Mouse (Mus musculus): ENCODE results near the gene Zfand2a. TPM values are rescaled to one million over a fixed set of nuclear protein-coding genes. Genes with fewer than 3 reads are reported as not detected.

Zfand2a gene
- polyA plus RNA-seq, 1 experiment from 2014 or later: 1.8 TPM

DNA sequence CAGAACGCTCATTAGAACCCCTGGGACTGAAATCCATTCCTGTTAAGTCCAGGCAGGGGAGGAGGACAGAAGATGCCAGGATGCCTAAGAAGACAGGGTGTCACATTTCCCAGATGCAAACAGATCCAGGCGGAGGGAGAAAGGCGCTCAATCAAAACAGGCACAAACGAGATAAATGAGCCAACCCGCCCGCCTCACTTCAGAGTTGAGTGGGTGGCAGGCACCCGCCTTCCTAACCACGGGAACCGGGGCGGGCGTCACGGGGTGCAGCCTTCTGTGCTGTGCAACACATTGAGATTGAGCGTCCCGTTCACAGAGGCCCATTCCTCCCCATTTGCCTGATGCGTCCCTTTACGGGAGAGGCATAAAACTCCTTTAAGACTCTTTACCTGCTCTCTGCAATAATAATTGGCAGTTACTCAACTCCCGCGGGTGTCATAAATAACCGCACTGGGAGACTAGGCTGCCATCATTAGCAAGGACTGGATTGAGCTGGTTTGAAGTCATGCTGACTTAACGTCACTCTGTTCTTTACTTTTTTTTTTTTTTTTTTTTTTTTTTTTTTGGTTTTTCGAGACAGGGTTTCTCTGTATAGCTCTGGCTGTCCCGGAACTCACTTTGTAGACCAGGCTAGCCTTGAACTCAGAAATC lies 10.8 kb upstream of the Zfand2a start:
- Histone ChIP-seq H3K4me1 (ENCODE audit: insufficient read depth) (no peaks in the 10 kb centered on the region), H3K4me2 (ENCODE audit: low read depth, low read length) (no peak overlapping the region), H3K27ac (ENCODE audit: low read depth) (no peak overlapping the region), H3K4me3 (ENCODE audit: low read depth, low read length) (no peak overlapping the region), H3K9ac (replicated peaks) (no peak overlapping the region), H3K36me3 (replicated peaks; ENCODE audit: insufficient read depth, low read length) (no peaks in the 10 kb centered on the region), H3K9me3 (ENCODE audit: low read length) (no peaks in the 10 kb centered on the region), H3K27me3 (ENCODE audit: insufficient read depth, low read length) (peaks cover 12% of the 10 kb centered on the region; the same call in 1 of the 2 replicates)
- no peak for DNase-seq
- no peak for ATAC-seq
- no peak for TF ChIP-seq CTCF (IDR thresholded peaks at IDR 0.05; ENCODE audit: low read depth)
- TF ChIP-seq EP300 (IDR thresholded peaks at IDR 0.05; ENCODE audit: low read depth): no peak
- 42% methylated on average over 22 of the region's 22 CpGs for WGBS (ENCODE audit: insufficient replicate concordance)

DNA sequence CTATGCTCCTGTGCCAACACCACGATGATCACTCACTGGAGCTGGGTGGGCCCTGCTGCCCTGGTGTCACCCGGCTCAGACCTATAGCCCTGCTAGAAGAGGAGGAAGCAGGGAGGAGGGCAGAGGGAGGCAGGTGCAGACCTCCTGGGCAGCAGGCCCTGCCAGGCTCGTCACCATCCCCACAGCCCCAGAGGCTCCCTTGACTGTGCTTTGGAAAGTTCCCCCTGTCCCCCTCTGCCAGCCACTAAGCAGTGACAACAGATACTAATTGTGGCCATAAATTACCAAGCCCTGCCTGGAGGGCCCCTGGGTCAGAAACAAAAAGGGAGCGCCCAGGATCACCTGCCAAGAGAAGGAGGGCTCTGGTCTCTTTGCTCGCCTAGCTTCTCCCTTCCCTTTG lies 9.3 kb upstream of the Zfand2a start:
- Histone ChIP-seq H3K9ac (replicated peaks) (no peak overlapping the region), H3K4me2 (ENCODE audit: low read depth, low read length) (no peak overlapping the region), H3K36me3 (replicated peaks; ENCODE audit: insufficient read depth, low read length) (no peaks in the 10 kb centered on the region), H3K4me1 (ENCODE audit: insufficient read depth) (no peaks in the 10 kb centered on the region), H3K27me3 (ENCODE audit: insufficient read depth, low read length) (peaks cover 12% of the 10 kb centered on the region; the same call in 1 of the 2 replicates), H3K27ac (ENCODE audit: low read depth) (no peak overlapping the region), H3K4me3 (ENCODE audit: low read depth, low read length) (no peak overlapping the region), H3K9me3 (ENCODE audit: low read length) (no peaks in the 10 kb centered on the region)
- TF ChIP-seq CTCF (IDR thresholded peaks at IDR 0.05; ENCODE audit: low read depth) (no peak), EP300 (IDR thresholded peaks at IDR 0.05; ENCODE audit: low read depth) (no peak)
- no peak for DNase-seq
- ATAC-seq: no peak
- 60% methylated on average over 5 of the region's 5 CpGs for WGBS (ENCODE audit: insufficient replicate concordance)

DNA sequence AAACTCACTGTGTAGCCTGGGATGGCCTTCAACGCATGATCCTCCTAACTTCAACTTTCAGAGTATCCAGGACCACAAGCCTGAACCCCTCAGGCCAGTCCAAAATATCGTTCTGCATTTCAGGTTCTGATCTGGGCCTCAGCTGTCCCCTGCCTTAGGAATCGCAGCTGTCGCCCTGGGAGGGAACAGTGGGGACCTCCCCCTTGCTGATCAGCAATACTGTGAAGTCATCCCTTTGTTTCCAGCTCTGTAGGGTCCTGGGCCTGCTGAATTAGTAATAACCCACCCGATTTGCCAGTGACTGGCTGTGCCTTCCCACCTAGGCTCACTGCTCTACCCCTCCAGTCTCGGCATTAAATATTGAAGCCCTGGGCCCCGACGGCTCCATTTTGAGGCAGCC lies 7.0 kb upstream of the Zfand2a start:
- H3K4me1 ChIP-seq (ENCODE audit: insufficient read depth): no peaks in the 10 kb centered on the region
- ATAC-seq (no peak), DNase-seq (no peak)
- TF ChIP-seq EP300 (IDR thresholded peaks at IDR 0.05; ENCODE audit: low read depth) (no peak), CTCF (IDR thresholded peaks at IDR 0.05; ENCODE audit: low read depth) (no peak)
- H3K27ac ChIP-seq (ENCODE audit: low read depth): no peak overlapping the region
- no peaks in the 10 kb centered on the region for H3K9me3 ChIP-seq (ENCODE audit: low read length)
- no peaks in the 10 kb centered on the region for H3K36me3 ChIP-seq (replicated peaks; ENCODE audit: insufficient read depth, low read length)
- 58% methylated on average over 8 of the region's 8 CpGs for WGBS (ENCODE audit: insufficient replicate concordance)
- H3K4me3 ChIP-seq (ENCODE audit: low read depth, low read length): no peak overlapping the region
- no peak overlapping the region for H3K4me2 ChIP-seq (ENCODE audit: low read depth, low read length)
- peaks cover 8% of the 10 kb centered on the region; the same call in 1 of the 2 replicates for H3K27me3 ChIP-seq (ENCODE audit: insufficient read depth, low read length)
- H3K9ac ChIP-seq (replicated peaks): no peak overlapping the region

DNA sequence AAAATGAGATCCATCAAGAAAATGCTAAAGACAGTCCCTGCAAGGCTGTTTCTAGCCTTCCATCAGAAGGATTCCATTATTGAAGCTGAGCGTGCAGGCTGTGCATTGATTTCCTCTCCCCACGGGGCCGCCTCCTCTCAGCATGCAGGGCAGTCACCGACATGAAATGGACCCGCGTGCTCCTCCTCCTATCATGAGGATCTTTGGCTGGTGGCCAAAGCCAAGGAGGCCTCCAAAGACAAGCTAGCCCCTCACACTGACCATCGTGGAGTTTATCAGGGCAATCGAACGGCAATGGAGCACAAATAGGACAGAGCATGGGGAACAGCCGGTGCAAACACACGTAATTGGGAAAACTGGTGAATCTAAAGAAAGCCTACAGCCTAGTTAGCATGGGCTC lies 5.8 kb upstream of the Zfand2a start:
- Histone ChIP-seq H3K27ac (ENCODE audit: low read depth) (no peak overlapping the region), H3K9me3 (ENCODE audit: low read length) (no peaks in the 10 kb centered on the region), H3K9ac (replicated peaks) (no peak overlapping the region), H3K27me3 (ENCODE audit: insufficient read depth, low read length) (peaks cover 6% of the 10 kb centered on the region; the same call in 1 of the 2 replicates), H3K4me3 (ENCODE audit: low read depth, low read length) (no peak overlapping the region), H3K4me2 (ENCODE audit: low read depth, low read length) (no peak overlapping the region), H3K36me3 (replicated peaks; ENCODE audit: insufficient read depth, low read length) (no peaks in the 10 kb centered on the region), H3K4me1 (ENCODE audit: insufficient read depth) (no peaks in the 10 kb centered on the region)
- WGBS (ENCODE audit: insufficient replicate concordance): 82% methylated on average over 11 of the region's 11 CpGs
- no peak for ATAC-seq
- no peak for DNase-seq
- TF ChIP-seq CTCF (IDR thresholded peaks at IDR 0.05; ENCODE audit: low read depth) (no peak), EP300 (IDR thresholded peaks at IDR 0.05; ENCODE audit: low read depth) (no peak)

DNA sequence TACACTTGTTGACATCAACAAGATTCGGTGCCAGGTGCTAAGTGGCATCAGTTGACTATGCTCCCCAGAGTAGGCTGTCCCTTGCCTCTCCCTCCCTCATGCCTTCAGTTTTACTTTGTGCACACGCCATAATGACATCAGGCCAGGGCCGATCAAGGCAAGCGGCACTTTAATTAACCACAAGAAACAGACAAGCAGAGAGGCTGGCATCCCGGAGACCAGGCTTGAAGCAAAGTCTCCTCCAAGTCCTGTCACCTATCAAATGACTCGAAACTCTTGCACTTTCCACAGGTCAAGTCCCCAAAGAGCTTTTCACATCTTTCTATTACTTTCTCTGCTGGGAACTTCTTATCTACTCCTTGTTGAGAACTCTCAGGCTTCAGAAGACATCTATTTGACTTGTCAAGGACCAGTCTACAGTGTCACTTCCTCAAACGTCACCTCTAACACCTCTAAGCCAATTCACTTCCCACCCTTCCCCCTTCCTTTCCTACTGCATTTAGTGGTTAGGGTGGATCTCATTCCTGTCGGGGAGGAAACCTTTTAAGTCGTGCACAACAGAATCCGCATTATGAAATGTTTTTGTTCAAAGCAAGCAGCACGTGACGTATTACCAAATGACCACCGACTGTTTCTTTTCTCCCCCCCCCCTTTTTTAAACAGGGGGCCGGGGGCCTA lies 1.0 kb downstream of the Zfand2a start:
- H3K27me3 ChIP-seq (ENCODE audit: insufficient read depth, low read length): no peaks in the 10 kb centered on the region
- H3K4me2 ChIP-seq (ENCODE audit: low read depth, low read length): peak overlapping the region; percentile 76
- peaks cover 27% of the 10 kb centered on the region for H3K36me3 ChIP-seq (replicated peaks; ENCODE audit: insufficient read depth, low read length)
- ATAC-seq (no peak), DNase-seq (no peak)
- no peak for TF ChIP-seq CTCF (IDR thresholded peaks at IDR 0.05; ENCODE audit: low read depth)
- no peak for TF ChIP-seq EP300 (IDR thresholded peaks at IDR 0.05; ENCODE audit: low read depth)
- H3K4me1 ChIP-seq (ENCODE audit: insufficient read depth): peaks cover 12% of the 10 kb centered on the region
- H3K9ac ChIP-seq (replicated peaks): peak overlapping the region; percentile 90
- no peaks in the 10 kb centered on the region for H3K9me3 ChIP-seq (ENCODE audit: low read length)
- WGBS (ENCODE audit: insufficient replicate concordance): 45% methylated on average over 14 of the region's 14 CpGs
- H3K27ac ChIP-seq (ENCODE audit: low read depth): peak overlapping the region; percentile 89; the same call in 1 of the 2 replicates
- H3K4me3 ChIP-seq (ENCODE audit: low read depth, low read length): peak overlapping the region; percentile 97

DNA sequence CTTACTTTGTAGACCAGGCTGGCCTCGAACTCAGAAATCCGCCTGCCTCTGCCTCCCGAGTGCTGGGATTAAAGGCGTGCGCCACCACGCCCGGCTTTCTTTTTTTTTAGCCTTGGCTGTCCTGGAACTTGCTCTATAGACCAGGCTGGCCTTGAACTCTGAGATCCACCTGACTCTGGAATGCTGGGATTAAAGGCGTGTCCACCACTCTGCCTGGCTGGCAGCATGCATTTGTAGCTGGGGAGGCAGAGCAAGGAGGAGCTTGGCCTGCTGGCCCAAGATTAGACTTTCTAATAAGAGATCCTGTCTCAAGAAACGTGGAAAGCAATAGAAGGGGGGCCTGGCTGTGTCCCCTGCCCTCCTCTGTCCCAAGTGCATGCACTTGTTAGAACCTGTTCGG lies 3.9 kb downstream of the Zfand2a start:
- Histone ChIP-seq H3K27me3 (ENCODE audit: insufficient read depth, low read length) (no peaks in the 10 kb centered on the region), H3K9me3 (ENCODE audit: low read length) (no peaks in the 10 kb centered on the region), H3K36me3 (replicated peaks; ENCODE audit: insufficient read depth, low read length) (peaks cover 51% of the 10 kb centered on the region), H3K27ac (ENCODE audit: low read depth) (no peak overlapping the region), H3K4me3 (ENCODE audit: low read depth, low read length) (no peak overlapping the region), H3K4me1 (ENCODE audit: insufficient read depth) (peaks cover 12% of the 10 kb centered on the region), H3K9ac (replicated peaks) (no peak overlapping the region), H3K4me2 (ENCODE audit: low read depth, low read length) (no peak overlapping the region)
- ATAC-seq (no peak), DNase-seq (no peak)
- TF ChIP-seq CTCF (IDR thresholded peaks at IDR 0.05; ENCODE audit: low read depth): no peak
- TF ChIP-seq EP300 (IDR thresholded peaks at IDR 0.05; ENCODE audit: low read depth): no peak
- WGBS (ENCODE audit: insufficient replicate concordance): 82% methylated on average over 10 of the region's 10 CpGs
